Mouse (Mus musculus): ENCODE measurements around the gene Slc2a1. TPM values are rescaled to one million over a fixed set of nuclear protein-coding genes. Genes with fewer than 3 reads are reported as not detected.

The Slc2a1 gene
- total RNA-seq, 4 experiments from 2014 or later, result 22.2 to 27.9 (median 26.0) TPM

DNA sequence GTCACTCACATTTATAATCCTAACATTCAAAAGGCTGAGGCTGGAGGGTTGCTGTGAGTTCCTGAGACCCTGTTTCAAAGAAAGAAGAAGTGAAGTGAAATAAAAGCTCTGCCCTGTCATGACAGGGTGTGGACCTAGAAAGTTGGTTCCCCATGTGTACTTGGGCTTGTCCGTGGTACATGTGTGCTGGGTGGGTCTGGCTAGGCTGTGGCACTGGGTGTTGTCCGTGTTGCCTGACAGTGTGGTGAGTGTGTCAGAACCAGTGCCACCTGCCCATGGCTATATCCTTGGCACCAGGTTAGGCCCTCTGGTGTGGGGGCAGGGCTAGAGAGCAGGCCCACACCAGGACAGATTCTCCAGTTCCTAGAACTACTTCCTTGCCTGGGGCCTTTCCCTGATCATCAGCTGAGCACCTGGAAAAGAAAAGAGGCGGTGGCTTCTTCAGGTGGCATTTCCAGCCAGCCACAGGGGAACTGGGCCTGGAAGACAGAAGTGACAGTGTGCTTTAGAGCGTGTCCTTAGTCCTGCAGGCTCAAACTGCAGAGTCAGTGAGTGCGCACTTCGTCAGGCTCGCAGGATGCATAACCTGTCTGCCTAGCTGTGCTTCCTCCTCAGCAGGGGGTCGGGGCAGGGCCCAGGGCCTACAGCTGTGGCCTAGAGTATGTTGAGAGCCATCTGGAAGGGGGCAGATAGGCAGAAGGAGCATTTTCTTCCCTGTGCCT is 22.8 kb downstream of the Slc2a1 start:
- no peak for DNase-seq

DNA sequence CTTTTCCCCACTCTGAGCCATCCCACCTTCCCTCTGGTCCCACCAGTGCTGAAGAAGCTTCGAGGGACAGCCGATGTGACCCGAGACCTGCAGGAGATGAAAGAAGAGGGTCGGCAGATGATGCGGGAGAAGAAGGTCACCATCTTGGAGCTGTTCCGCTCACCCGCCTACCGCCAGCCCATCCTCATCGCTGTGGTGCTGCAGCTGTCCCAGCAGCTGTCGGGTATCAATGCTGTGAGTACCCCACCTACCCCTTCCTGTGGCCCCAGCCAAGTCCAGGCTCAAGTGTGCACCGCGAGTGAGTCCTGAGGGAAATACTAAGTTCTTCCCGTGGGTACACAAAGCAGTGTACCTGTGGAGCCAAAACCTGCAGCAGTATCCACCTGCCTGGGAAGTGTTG is 24.8 kb downstream of the Slc2a1 start:
- DNase-seq, result no peak

- no peak for DNase-seq
These were observed 25.3 kb downstream of the Slc2a1 start for GRCm38 (mm10) chr4:119133860-119134259.

DNA sequence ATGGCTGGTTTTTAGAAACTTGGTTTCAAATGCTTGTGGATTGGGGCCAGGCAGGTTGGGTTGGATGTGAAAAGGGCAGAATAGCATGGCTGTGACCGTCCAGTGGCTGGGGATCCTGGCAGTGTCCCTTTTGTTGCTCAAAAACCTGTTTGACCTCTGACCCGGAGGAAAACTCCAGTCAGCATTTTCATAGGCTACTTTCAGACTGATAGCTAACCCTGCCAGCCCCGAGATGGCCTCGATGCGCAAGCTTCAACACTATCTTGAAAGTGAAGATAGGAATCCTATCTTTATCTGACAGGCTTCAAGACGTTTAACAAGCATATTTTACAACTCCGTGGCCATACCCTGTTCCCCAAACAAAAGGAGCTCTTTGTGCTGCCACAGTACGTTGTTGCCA is 28.8 kb downstream of the Slc2a1 start:
- no peak for DNase-seq

GRCm38 (mm10) chr4:119138171-119138570 is 29.7 kb downstream of the Slc2a1 start:
- DNase-seq, result peak; percentile 59

- DNase-seq, result no peak
These were observed 30.3 kb downstream of the Slc2a1 start for GRCm38 (mm10) chr4:119138776-119139175.

GRCm38 (mm10) chr4:119140126-119140525 is 31.6 kb downstream of the Slc2a1 start:
- no peak for DNase-seq

DNA sequence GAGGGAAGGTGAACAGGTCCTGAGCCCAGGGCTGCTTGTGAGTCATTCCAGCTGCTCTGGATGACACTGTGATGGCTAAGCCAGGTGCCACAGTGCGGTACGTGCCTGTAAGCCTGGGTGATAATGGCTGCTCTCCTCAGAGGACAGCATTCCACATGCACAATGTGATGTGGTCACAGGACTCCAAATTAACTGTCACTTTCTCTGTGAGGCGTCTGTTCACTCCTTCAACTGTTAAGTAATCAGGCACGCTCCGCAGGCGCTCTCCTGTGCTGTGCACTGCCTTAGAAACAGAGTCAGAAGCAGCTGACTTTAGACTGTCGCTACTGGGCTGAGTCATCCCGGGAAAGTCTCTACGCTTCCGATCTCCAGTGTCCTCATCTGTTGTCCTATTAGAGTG is 32.7 kb downstream of the Slc2a1 start:
- DNase-seq, result no peak

DNA sequence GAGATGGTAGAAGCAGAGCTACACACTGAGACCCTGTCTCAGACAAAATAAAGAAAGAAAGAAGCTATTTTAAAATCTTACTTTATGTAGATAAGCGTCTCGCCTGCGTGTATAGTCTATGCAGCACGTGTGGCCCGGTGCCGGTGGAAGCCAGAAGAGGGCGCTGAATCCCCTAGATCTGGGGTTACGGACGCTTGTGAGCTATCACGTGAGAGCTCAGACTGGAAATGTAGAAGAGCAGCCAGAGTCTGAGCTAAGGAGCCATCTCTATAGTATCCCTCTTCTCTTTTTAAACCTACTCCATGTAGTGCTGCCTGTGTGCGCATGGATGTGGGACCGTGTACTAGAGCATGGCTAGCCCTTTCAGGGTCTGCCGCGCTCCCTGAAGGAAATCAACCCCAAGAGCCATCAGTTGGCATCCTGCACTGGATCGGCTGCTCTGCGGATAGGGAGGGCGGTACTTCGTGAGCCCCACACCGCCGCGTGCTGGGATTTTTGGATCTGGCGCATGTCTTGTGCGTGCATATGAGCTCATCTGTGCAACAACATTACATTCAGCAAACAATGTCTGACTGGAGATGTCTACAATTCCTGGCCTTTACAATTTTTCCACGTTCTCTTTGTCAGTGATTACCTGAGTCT is 33.8 kb downstream of the Slc2a1 start:
- DNase-seq, result no peak

DNA sequence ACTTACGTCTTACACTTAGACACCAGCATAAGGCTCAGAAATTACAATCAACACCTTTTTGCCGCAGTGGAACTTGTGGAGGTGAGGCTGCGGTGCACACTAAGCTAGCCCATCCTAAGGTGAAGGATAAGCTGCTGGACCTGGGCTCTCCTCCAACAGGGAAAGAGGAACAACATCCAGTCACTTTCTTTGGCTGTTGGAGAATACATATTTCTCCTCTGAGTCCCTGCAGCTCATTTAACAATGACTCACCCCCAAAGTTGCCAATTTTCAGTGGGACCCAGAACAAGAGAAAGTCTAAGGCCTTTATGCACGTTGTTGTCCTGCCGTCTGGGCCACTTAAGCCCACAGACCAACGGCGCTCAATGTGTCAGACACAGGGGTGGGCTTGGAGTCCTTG is 38.3 kb downstream of the Slc2a1 start:
- DNase-seq, result peak; percentile 47

DNA sequence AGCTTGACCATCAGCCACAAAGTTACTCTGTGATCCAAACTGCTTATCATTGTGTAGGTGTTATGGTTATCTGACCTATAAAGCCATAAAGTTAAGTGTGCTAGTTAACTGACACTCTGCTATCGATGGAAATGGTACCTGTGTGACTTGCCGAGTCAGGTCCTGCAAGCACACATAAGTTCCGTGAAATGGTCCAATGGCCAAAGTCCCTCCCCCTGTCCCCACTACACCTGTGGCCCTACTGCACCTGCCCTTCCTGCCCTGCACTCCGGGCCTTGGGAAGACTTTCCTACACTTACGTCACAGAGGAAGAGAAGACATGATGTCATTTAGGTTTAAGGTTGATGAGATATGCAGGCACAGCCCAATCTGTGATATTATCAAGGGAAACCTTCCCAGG is 38.8 kb downstream of the Slc2a1 start:
- no peak for DNase-seq

DNA sequence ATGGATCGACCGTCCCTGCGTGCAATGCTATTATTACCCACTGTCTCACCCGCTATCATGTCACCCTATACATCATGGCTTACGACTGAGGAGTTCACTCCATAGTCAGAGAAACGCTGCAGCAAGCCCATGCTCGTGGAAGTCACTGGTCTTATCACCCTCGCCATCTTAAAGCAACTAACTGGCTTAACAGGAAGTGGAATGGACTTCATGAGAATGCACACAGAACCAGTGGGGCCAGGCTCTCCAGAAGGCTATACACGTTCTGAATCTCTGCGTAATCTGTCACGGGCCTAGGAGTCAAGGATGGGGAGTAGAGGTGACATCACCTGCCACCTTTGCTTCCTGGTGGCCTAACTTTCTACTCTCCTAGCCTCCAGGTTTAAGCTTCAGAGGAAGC is 40.2 kb downstream of the Slc2a1 start:
- DNase-seq, result no peak

GRCm38 (mm10) chr4:119157186-119157585 is 48.7 kb downstream of the Slc2a1 start:
- DNase-seq, result no peak

- no peak for DNase-seq
These were observed 49.4 kb downstream of the Slc2a1 start for GRCm38 (mm10) chr4:119157891-119158290.

DNA sequence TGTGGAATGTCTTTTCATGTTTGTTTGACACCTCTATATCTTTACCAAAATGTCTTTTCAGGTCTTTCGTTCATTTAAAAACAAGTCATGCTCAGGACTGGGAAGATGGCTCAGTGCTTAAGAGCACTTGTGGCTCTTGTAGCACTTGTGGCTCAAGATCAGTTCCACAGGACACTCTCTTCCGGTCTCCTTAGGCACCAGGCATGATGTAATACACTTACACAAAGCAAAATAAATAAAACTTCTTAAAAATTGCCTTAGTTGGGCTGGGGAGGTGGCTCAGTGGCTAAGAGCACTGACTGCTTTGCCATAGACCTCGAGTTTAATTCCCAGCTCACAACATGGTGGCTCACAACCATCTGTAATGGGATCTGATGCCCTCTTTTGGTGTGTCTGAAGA is 52.8 kb downstream of the Slc2a1 start:
- DNase-seq, result no peak

DNA sequence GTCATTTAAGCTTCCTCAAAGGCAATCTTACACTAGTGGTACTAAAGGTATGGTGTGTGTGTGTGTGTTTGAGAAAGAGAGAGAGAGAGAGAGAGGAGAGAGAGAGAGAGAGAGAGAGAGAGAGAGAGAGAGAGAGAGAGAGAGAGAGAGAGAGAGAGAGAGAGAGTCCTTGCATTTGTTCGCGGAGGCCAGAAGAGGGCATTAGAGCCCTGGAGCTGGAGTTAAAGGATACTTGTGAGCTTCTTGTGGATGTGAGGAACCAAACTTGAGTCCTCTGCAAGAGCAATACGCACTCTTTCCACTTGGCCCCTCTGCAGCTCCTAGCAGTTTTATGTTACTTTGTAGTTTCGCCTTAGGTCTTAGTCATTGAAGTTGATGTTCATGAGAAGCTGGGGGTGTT is 54.5 kb downstream of the Slc2a1 start:
- DNase-seq, result no peak

GRCm38 (mm10) chr4:119165916-119166315 is 57.4 kb downstream of the Slc2a1 start:
- no peak for DNase-seq

DNA sequence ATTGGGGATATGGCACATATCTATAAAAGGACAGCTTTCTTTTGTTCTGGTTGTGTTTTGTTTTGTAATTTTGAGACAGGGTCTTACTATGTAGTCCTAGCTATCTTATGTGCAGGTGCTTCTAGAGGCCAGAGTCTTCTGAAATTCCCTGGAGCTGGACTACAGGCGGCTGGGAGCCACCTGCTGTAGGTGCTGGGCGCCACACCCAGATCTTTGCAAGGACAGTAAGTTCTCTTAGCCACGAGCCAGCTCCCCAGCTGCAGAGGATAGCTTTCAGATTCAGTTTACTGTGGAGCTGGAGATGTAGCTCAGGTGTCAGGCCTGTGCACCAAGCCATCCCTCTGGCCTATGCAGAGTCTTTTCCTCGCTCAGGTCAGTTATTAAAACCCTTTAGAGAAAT is 58.6 kb downstream of the Slc2a1 start:
- DNase-seq, result no peak

- peak; percentile 74 for DNase-seq
These were observed 59.2 kb downstream of the Slc2a1 start for GRCm38 (mm10) chr4:119167663-119168062.

DNA sequence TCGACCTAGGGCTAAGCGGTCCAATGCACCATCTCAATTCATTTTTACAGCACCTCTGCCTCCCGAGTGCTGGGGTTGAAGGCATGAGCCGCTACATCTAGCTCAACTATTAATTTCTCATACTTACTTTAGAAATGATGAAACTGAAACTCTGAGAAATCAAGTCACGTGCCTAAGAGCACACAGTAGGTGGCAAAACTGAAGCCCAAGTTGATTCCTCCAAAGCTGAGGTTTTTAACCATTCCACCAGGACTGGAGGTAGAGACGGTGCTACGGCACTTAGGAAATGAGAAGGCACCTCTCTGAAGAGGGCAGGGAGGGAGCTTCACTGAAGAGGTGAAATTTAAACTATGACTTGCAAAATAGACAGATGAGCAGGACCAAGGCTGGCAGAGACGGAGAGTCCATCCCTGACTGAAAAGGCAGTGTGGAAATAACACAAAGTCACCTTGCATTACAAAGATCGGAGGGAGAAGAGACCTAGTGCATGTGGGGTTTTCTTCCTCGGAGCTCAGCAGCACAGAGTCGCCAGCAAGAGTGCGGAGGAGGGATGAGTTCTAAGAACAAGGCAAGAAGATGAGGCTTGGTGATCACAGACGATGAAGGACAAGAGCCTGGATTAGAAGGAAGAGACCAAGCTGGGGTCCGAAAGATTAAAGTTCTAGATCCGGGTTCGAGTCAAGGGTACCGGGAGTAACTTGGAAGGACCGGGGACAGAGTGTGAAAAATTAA is 64.6 kb downstream of the Slc2a1 start:
- DNase-seq, result no peak

DNA sequence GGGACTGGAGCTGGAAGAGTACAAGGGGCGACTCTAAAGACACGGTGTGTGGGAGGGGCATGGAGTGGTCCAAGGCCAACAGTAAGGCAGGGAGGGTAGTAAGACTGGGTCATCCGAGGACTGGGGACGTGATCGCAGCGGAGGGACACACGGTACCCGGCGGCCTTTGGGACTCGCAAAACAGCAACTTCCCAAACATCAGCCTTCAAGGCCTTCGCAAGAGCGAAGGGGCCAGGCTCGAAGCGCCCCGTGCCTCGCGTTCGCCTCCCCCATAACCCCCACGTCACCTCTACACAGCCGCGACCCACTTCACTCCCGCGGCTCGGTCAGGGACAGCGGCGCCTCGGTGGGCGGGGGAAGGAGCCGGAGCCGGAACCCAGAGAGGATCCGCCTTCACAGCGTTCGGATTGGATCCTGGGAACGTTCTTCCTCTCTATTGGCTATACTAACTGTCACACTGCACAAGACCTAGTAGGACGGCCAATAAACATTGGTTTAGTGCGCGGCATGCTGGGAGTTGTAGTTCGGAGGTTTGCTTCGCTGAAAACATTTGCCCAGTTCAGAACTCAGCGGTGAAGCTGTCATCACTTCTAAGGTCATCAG is 65.4 kb downstream of the Slc2a1 start, which contains the start of gene Zfp691:
Gene Zfp691, minus strand, starts transcription at position 345 of the 603 bp plus-strand sequence.
- DNase-seq, result peak; percentile 96

DNA sequence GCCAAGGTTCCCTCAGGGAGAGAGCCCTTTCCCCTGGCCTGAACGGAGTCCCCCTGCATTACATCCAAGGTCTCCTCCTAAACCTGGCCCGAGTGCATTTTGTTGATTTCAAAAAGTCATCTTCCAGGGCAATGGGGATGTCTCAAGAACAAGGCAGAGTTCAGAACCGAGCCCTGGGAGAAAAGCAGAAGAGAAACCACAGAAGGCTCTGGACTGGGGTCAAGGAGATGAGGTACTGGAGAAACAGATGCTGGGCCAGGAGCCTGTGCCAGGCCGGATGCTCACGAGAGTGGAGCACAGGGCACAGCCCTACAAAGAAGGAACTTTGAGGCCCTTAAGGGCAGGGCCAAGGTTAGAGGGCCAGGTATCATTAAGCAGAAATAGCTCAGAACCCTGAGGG is 69.2 kb downstream of the Slc2a1 start:
- no peak for DNase-seq

GRCm38 (mm10) chr4:119178331-119178730 is 69.8 kb downstream of the Slc2a1 start:
- DNase-seq, result peak; percentile 24
